Mouse (Mus musculus): ENCODE measurements around the gene Rpl9-ps1. TPM values are rescaled to one million over a fixed set of nuclear protein-coding genes. Genes with fewer than 3 reads are reported as not detected.

Gene Rpl9-ps1
- polyA plus RNA-seq, 1 experiment = not detected

DNA sequence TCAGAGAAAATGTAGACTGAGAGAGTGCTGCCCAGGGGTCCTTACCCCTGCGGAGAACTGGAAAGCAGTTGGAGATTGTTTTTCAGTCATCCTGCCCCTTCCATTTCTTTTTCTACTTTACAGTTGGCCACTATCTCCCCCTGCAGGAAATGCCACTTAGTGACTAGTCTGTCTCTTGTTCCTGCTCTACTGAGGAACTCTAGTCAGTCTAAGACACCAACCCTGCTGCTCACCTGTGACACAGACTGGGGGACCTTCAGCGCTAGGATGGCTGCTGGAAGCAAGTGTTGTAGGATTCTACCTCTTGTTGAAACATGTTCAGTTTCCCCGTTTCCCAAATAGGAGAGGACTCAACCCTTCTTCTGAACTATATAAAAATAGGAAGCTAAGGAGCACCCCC is 5.9 kb downstream of the Rpl9-ps1 start:
- 80% methylated on average over 3 of the region's 3 CpGs for WGBS
- Histone ChIP-seq H3K4me1 (ENCODE audit: control insufficient read depth, insufficient read depth, low read length) (0 out of 2 replicates have a peak, but pooled peaks cover 2% of the 10 kb centered on the region), H3K36me3 (ENCODE audit: control insufficient read depth, insufficient read depth, low read length) (no peaks in the 10 kb centered on the region), H3K27me3 (replicated peaks; ENCODE audit: control insufficient read depth, insufficient read depth, low read length) (no peaks in the 10 kb centered on the region), H3K27ac (ENCODE audit: insufficient read depth, low read depth, low read length) (no peak overlapping the region), H3K4me3 (ENCODE audit: insufficient read depth, low read depth, low read length) (no peak overlapping the region)
- TF ChIP-seq POLR2A (IDR thresholded peaks at IDR 0.05; ENCODE audit: low read depth, low read length) = no peak
- TF ChIP-seq CTCF (conservative IDR thresholded peaks at IDR 0.05; ENCODE audit: insufficient read depth, insufficient read length, low read depth, low read length) = no peak
- DNase-seq = peak; percentile 24

DNA sequence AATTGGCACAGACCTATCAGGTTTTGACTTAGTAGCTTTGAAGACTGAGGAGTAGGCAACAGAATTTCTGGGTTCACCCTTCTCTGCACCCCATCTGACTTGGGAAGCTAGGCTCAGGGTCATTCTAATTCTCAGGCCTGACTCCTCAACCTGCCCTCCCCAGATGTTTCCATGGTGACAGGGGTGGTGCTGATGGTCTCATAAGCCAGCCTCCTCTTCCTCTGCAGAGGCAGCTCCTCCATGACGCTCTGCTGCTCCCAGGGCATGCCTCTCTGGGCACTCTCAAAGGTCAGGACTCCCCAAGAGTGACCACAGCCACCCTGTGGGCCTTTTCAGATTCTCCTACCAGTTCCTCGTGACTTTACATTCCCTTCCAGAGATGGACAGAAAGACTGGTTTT is 6.5 kb downstream of the Rpl9-ps1 start:
- TF ChIP-seq CTCF (conservative IDR thresholded peaks at IDR 0.05; ENCODE audit: insufficient read depth, insufficient read length, low read depth, low read length) (no peak), POLR2A (IDR thresholded peaks at IDR 0.05; ENCODE audit: low read depth, low read length) (no peak)
- H3K4me1 ChIP-seq (ENCODE audit: control insufficient read depth, insufficient read depth, low read length) = 0 out of 2 replicates have a peak, but pooled peaks cover 2% of the 10 kb centered on the region
- WGBS = 57% methylated on average over 2 of the region's 2 CpGs
- DNase-seq = no peak
- no peaks in the 10 kb centered on the region for H3K27me3 ChIP-seq (replicated peaks; ENCODE audit: control insufficient read depth, insufficient read depth, low read length)
- no peak overlapping the region for H3K27ac ChIP-seq (ENCODE audit: insufficient read depth, low read depth, low read length)
- H3K4me3 ChIP-seq (ENCODE audit: insufficient read depth, low read depth, low read length) = no peak overlapping the region
- no peaks in the 10 kb centered on the region for H3K36me3 ChIP-seq (ENCODE audit: control insufficient read depth, insufficient read depth, low read length)

DNA sequence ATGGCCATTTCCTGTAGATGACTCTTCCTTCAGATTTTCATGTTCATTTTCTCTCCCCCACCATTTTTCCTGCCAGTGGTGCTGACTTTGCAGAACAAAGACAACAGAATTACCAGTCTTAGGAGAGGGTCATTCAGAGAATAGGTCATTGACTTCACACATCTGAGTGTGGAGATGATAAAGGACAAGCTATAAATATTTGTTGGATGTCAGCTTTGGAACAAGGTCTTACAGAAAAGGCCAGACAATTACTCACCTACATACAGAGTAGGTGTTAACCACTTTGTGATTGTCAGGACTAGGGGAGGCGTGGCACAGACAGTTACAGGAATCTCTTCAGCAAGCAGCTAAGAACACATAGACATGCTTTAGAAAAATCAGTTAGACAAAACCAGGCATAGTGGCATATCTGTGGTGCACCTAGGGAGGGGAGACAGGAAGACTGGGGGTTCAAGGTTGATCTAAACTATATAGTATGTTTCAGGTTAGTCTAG is 8.6 kb downstream of the Rpl9-ps1 start:
- H3K4me3 ChIP-seq (ENCODE audit: insufficient read depth, low read depth, low read length) = no peak overlapping the region
- 0 out of 2 replicates have a peak, but pooled peaks cover under 1% of the 10 kb centered on the region for H3K4me1 ChIP-seq (ENCODE audit: control insufficient read depth, insufficient read depth, low read length)
- 86% methylated on average over 1 of the region's 1 CpGs for WGBS
- H3K36me3 ChIP-seq (ENCODE audit: control insufficient read depth, insufficient read depth, low read length) = no peaks in the 10 kb centered on the region
- no peak for DNase-seq
- H3K27me3 ChIP-seq (replicated peaks; ENCODE audit: control insufficient read depth, insufficient read depth, low read length) = no peaks in the 10 kb centered on the region
- no peak overlapping the region for H3K27ac ChIP-seq (ENCODE audit: insufficient read depth, low read depth, low read length)
- TF ChIP-seq POLR2A (IDR thresholded peaks at IDR 0.05; ENCODE audit: low read depth, low read length) (no peak), CTCF (conservative IDR thresholded peaks at IDR 0.05; ENCODE audit: insufficient read depth, insufficient read length, low read depth, low read length) (no peak)

DNA sequence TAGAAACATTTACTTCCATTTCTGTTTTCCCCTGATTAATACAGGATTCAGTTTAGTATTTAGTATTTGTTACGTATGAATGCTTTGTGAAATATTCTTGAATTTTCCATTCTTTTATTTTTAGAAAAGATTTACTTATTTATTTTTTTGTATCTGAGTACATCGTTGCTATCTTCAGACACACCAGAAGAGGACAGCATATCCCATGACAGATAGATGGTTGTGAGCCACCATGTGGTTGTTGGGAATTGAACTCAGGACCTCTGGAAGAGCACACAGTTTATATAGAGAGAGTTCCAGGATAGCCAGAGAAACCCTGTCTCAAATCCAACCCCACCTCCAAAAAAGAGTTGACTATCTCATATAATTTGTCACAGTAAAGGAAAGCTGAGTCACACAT is 10.5 kb downstream of the Rpl9-ps1 start:
- Histone ChIP-seq H3K4me3 (ENCODE audit: insufficient read depth, low read depth, low read length) (no peak overlapping the region), H3K4me1 (ENCODE audit: control insufficient read depth, insufficient read depth, low read length) (peaks cover 6% of the 10 kb centered on the region; the same call in 1 of the 2 replicates), H3K36me3 (ENCODE audit: control insufficient read depth, insufficient read depth, low read length) (no peaks in the 10 kb centered on the region), H3K27me3 (replicated peaks; ENCODE audit: control insufficient read depth, insufficient read depth, low read length) (no peaks in the 10 kb centered on the region), H3K27ac (ENCODE audit: insufficient read depth, low read depth, low read length) (no peak overlapping the region)
- TF ChIP-seq CTCF (conservative IDR thresholded peaks at IDR 0.05; ENCODE audit: insufficient read depth, insufficient read length, low read depth, low read length) = no peak
- TF ChIP-seq POLR2A (IDR thresholded peaks at IDR 0.05; ENCODE audit: low read depth, low read length) = no peak
- no peak for DNase-seq
- 95% methylated on average over 2 of the region's 2 CpGs for WGBS

DNA sequence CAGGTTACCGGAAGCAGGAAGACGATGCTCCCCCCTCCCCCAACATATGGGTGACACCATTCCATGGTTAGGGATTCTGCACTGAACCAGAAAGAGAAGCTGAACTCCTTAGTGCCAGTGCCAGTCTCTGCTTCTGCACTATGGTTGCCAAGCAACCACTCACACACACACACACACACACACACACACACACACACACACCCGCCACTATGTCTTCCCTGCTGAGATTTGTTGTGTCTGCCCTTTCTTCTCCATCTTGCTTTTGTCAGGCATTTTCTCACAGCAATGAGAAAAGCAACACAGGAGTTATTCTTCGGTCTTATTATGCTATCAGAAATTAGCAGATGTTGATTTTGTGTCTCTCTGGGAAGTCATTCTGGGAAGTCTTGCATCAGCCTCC is 11.0 kb downstream of the Rpl9-ps1 start:
- Histone ChIP-seq H3K27ac (ENCODE audit: insufficient read depth, low read depth, low read length) (no peak overlapping the region), H3K36me3 (ENCODE audit: control insufficient read depth, insufficient read depth, low read length) (no peaks in the 10 kb centered on the region), H3K4me1 (ENCODE audit: control insufficient read depth, insufficient read depth, low read length) (peaks cover 6% of the 10 kb centered on the region; the same call in 1 of the 2 replicates), H3K4me3 (ENCODE audit: insufficient read depth, low read depth, low read length) (no peak overlapping the region), H3K27me3 (replicated peaks; ENCODE audit: control insufficient read depth, insufficient read depth, low read length) (no peaks in the 10 kb centered on the region)
- no peak for DNase-seq
- TF ChIP-seq POLR2A (IDR thresholded peaks at IDR 0.05; ENCODE audit: low read depth, low read length) (no peak), CTCF (conservative IDR thresholded peaks at IDR 0.05; ENCODE audit: insufficient read depth, insufficient read length, low read depth, low read length) (no peak)
- 56% methylated on average over 4 of the region's 4 CpGs for WGBS

DNA sequence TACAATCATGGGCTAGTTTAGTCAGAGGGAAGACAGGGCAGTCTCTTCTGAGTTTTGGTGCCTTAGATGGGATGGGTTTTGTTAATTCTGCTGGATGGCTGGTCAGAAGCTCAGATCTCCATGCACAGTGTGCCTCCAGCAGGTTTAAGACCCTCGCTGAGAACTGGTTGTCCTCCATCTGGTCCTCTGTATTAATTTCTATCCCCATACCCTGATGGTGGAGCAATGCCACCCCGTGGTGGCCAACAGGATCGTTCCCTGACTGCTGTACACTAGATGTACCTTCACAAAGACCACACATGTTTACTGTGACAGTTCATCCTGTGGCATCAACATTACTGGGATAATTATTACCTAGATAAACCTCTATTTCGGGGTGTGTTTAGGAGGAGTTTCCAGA is 12.7 kb downstream of the Rpl9-ps1 start:
- Histone ChIP-seq H3K27me3 (replicated peaks; ENCODE audit: control insufficient read depth, insufficient read depth, low read length) (no peaks in the 10 kb centered on the region), H3K36me3 (ENCODE audit: control insufficient read depth, insufficient read depth, low read length) (no peaks in the 10 kb centered on the region), H3K4me1 (ENCODE audit: control insufficient read depth, insufficient read depth, low read length) (peaks cover 6% of the 10 kb centered on the region; the same call in 1 of the 2 replicates), H3K27ac (ENCODE audit: insufficient read depth, low read depth, low read length) (no peak overlapping the region), H3K4me3 (ENCODE audit: insufficient read depth, low read depth, low read length) (no peak overlapping the region)
- WGBS = 56% methylated on average over 4 of the region's 4 CpGs
- peak; percentile 18 for DNase-seq
- TF ChIP-seq POLR2A (IDR thresholded peaks at IDR 0.05; ENCODE audit: low read depth, low read length) = no peak
- TF ChIP-seq CTCF (conservative IDR thresholded peaks at IDR 0.05; ENCODE audit: insufficient read depth, insufficient read length, low read depth, low read length) = peak; percentile 71

DNA sequence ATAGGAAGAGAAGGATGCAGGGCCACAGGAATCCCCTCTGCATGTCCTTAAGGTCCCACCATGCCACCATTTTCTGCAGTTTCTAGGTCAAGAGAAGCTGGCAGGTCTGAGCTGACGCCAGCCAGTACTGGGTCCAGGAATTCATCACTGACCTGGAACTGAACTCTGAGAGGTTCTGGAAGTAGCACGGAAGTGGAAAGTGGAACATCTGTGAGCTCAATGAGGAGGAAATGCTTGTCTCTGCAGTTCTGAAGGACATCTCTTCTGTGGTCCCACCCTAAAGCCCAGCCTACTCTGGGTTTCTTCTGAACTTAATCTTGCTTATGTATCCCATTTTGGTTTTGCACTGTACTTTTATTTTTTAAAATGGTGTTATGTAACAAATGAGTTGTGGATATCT is 14.4 kb downstream of the Rpl9-ps1 start:
- TF ChIP-seq CTCF (conservative IDR thresholded peaks at IDR 0.05; ENCODE audit: insufficient read depth, insufficient read length, low read depth, low read length) (no peak), POLR2A (IDR thresholded peaks at IDR 0.05; ENCODE audit: low read depth, low read length) (no peak)
- Histone ChIP-seq H3K36me3 (ENCODE audit: control insufficient read depth, insufficient read depth, low read length) (no peaks in the 10 kb centered on the region), H3K4me3 (ENCODE audit: insufficient read depth, low read depth, low read length) (no peak overlapping the region), H3K4me1 (ENCODE audit: control insufficient read depth, insufficient read depth, low read length) (peaks cover 6% of the 10 kb centered on the region; the same call in 1 of the 2 replicates), H3K27me3 (replicated peaks; ENCODE audit: control insufficient read depth, insufficient read depth, low read length) (no peaks in the 10 kb centered on the region), H3K27ac (ENCODE audit: insufficient read depth, low read depth, low read length) (no peak overlapping the region; the same call in 1 of the 2 replicates)
- DNase-seq = no peak
- 37% methylated on average over 2 of the region's 2 CpGs for WGBS

All from kidney, adult 2 months (tissue).